Mouse (Mus musculus): ENCODE results near the gene BC067074.
"Not testable (repeated sequence)": the region's sequence is repeated elsewhere in the genome, so short reads cannot be mapped to it uniquely, and the experiment has no call there.

Gene BC067074

DNA sequence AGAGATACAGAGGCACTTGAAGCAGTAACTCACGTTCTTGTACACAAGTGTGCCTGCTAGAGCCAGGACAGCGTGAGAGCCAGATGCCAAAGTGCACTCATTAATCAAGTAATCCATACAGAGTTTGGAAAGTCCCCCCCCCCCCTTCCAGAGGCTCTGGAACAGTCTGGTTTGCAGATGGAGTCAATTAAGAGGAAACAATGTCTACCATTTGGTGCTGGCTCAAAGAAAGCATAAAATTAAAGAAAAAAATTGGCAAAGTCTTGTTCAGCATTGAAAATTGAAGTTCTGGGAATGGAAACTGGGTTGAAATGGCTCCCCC lies 81.1 kb downstream of the BC067074 start:
- DNase-seq (ENCODE audit: low spot score in 2 of 2) = no peak

DNA sequence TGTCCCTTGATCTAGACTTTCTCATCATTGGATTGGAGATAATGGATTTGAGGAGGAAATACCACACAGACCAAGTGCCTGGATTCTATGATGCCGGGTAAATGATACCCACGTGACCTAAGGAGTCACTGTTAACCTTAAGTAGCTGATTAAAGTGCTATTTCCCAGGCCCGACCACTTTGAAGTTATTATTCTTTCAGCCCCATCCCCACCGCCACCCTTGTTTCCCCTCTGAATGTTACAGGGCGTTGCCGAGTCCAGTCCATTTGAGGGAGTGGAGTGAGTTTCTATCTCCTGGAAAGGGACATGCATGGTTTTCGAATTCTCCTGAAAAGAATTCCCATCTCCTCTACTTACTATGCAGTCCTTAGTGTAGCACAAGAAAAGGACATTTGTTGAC lies 84.7 kb downstream of the BC067074 start:
- no peak for DNase-seq (ENCODE audit: low spot score in 2 of 2)

DNA sequence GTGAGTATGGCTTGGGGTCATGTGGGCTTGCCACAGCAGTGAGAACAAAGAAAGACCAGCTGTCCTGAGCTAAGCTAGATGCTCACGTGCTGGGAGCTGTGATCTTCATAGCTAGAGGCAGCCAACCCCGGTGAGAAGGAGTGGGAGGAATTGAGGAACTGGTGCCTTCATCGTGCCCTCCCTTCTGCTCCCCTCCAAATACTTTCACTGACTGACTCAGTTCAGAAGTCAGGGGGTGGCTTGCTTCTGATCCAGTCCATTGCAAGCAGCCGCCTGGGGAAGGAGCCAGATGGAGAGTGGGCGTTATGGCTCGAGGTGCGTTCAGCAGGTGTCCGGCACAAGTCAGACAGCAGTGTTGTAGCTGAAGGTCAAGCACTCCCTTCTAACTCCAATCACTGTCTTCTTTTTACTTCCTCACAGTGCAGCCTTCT lies 86.0 kb downstream of the BC067074 start:
- peak in 1 of 2 experiments; percentile 17 for DNase-seq (ENCODE audit: low spot score in 2 of 2)

DNA sequence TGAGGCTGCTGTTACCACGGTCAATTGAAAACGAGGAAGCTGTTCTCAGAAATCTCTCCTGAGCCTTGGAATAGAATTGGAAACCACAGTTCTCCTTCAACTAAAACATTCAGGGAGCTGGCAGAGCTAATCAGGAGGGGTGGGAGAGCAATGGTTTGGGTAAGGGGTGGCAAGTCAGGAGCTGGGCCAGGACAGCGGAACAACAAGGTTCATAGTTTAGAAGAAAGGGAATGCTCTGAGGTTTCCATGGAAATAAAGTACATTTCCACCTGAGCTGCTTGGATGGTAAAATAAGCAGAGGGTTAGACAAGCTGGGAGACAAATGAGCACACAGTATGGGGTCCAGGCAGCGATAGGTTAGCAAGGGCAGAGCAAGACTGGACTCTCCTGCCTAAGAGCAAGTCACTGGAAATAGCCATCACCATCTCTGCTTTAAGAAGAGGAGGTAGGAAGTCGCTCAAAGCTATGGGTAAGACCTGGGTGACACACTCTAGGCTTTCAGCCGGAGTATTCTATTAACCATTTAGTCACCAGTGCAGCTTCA lies 86.9 kb downstream of the BC067074 start:
- no peak for DNase-seq (ENCODE audit: low spot score in 2 of 2)

DNA sequence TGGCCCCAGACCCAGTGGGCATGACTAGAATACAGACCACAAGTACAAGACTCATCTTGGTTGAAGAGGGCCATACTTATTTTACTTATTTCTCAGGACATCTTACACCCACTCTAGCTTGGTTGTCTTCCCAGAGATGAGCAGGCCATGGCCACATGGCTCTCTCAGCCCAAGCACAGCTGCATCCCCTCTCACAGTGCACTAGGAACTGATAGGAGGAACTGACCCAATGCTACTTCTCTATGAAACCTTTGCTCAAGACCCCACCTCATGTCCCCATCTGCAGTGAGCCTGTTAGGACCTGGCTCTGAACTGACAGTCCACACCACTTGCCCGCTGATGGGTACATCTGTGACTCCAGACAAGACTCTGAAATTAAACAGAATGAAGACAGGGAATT lies 88.8 kb downstream of the BC067074 start:
- DNase-seq (ENCODE audit: low spot score in 2 of 2) = peak in 1 of 2 experiments; percentile 21

DNA sequence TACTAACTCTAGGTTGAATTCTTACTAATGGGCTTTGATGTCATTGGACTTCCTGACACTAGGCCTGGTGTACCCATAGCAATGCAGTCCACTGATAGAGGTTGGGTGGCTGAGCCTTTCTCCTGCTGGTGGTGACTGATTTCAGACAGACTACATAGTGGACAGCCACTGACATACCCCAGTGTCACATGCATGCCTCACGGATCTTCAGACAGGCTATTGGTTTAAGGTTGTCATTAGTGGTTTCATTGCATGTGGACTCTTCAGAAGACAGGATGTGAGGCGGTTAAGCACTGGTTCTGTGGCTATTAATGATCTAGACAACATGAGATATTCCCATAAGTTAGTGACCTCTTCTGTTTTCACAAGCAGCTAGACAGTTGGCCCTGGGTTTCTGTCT lies 89.2 kb downstream of the BC067074 start:
- DNase-seq (ENCODE audit: low spot score in 2 of 2) = no peak

DNA sequence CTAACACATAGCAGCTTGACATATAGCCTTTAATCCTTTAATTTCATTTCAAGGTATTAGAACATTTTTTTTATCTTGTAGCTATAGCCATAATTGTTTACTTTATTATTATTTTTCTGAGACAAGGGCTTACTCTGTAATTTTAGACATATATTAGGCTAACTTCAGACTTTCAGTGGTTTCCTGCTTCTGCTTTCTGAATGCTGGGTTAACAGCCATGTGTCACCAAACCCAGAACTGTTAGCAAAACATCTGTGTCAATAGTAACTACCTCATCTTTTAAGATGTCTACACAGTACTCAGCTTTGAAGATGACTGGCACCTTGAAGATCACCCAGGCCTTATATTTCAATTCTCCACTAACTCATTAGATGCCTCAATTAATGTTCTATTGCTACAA lies 89.8 kb downstream of the BC067074 start:
- not testable (repeated sequence) for DNase-seq (ENCODE audit: low spot score in 2 of 2)

DNA sequence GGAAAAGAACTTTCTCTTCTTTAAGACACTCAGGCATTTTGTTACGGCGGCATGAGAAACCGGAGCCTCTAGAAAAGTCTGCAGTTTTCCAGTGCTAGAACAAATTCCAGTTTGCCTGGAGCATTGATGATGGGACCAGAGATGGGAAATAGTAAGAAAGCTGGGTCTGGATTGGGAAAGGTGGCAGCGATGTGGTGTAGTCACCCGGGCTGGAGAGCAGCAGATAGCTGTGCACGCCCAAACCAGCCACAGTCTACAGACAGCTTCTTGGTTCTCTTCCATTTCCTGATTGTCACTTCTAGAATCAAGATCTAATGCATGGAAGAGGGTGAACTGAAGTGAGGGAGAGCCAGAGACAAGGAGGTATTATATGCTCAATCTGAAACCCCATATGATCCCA lies 100.4 kb downstream of the BC067074 start:
- no peak for DNase-seq (ENCODE audit: low spot score in 2 of 2)

DNA sequence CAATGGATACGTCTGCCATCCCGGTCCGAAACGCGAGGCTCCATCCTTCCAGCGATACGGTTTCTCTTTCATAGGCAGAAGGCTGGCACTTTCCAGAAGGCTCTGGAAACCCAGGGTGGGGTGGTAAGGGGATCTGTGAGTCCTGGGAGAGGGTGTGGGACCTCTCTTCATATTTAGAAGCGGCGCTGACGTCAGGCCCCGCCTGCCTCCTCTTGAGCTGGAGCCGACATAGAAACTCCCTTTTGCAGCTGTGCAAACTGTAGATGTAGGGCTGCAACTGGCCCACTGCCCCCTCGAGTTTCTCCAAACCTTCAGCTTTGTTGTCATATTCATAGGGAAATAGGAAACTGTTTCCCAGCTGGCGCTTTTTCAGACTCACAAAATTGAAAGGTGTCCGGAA lies 101.6 kb downstream of the BC067074 start:
- no peak for DNase-seq (ENCODE audit: low spot score in 2 of 2)

DNA sequence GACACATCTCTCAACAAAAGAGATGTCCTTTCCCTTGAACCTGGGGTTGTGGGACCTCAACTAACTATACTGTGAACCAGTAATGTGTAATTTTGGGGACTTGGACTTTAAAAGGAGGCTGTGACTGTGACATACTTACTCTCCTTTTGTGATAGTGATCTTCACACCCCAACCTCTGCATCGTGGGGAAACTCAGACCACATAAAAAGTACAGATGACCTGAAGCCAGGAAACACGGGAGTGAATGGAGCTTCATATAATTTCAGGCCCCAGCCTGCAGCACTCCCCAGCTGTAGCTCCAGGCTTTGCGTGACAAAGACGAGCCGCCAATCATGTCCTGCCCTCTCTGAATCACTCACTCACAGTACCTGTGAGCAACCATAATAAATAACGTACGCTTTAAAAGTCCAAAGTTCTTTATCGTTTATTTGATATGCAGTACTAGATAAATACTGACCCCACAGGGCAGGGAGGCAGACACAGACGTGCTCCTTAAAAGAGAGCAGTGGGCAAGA lies 104.1 kb downstream of the BC067074 start:
- no peak for DNase-seq (ENCODE audit: low spot score in 2 of 2)

DNA sequence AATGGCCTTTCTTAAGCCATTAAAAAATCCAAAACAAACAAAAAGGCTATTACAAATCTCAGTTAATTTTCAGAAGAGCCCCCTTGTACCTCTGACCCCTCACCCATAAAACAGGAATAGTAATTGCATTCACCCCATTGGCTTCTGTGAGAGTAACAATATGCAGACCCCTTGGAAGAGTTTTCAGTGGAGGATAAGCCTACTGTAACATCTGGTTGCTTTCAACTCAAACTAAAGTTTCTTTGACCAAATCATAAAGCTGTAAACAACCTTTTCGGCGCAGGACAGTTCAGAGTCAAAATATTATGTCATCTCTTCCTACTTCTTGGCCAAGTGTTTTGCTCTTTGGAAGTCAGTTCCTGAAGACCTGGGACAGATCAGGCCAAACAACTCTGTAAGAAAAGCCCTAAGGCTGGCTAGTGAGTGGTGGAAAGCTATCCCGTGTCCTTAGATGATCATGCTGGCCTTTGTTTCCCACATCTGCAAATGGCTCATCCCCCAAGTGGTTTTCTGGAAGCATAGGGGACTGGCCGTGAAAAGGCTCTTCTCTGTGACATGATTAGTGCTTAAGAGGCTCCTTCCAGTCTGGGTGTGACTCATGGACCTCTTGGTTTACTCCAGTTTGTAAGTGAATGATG lies 108.5 kb downstream of the BC067074 start:
- no peak for DNase-seq (ENCODE audit: low spot score in 2 of 2)

DNA sequence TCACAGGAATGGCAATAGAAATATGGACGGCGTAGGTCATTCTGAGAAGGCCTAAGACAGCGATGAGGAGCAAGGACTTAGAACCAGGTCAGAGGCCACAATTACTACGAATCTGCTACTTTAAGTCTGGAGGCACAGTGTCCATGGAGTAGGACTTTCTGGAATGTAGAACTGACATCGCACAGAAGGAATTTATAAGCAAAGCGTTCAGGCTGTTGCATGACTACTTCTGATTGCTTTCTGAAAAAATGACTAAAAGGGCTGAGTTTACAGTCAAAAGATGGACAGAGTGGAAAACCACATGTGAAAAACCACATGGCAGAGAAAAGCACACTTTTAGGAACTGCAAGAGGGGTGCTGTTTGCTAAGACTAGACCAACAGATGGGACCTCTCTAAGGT lies 110.7 kb downstream of the BC067074 start:
- DNase-seq (ENCODE audit: low spot score in 2 of 2) = no peak

DNA sequence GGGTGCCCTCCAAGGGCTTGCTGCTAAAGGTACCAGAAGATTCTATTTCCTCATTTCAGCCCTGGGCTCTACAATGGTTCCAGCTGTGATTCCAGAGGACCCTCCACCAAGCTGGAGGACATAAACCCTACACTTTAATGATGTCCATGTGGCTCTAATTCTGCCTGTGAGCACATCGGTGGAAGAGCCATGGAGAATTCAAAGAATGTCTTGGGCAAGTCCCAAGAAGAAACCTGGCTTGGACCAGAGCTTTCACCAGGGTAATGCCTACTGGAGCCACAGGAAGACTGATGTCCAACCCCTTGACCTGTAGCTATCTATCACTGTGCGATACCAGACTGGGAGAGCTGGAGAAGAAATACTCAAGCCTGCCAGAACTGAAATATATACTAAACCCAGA lies 111.2 kb downstream of the BC067074 start:
- DNase-seq (ENCODE audit: low spot score in 2 of 2) = no peak

DNA sequence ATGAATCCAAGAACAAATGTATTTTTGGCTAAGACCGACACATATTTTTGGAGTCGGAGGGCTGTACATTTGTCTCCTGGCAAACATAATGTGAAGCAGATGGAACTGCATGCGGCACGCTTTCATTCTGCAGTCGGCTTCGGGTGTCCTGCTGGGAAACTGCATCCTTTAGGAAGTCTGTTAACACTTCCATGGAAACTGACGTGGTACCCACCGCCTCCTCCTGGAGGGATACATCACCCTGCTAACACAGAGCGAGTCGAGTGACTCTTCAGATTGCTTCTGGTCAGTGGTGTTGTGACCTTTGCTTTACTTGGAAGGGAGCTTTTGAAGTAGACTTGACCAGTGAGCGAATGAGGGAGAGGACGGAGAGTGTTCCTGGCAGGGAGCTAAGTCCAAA lies 117.0 kb downstream of the BC067074 start:
- DNase-seq (ENCODE audit: low spot score in 2 of 2) = peak; percentile 47 to 55

DNA sequence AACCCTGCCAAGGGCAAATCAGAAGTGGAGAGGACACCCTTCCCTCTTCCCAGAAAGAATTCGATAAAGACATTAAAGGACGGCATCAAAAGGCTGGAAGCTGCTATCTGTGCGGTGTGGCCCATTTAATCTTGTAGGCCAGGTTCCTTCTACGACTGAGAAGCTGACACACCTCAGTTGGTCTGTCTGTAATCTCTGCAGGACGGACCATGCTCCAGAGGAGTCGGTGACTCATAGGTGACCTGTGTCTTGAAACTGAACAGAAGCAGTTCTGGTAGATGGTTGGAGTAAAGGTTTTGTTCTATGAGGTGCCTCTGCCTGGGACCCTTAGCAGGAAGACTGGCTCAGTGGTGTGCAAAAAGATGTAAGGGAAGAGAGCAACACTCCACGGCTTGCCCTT lies 122.6 kb downstream of the BC067074 start:
- no peak for DNase-seq (ENCODE audit: low spot score in 2 of 2)

DNA sequence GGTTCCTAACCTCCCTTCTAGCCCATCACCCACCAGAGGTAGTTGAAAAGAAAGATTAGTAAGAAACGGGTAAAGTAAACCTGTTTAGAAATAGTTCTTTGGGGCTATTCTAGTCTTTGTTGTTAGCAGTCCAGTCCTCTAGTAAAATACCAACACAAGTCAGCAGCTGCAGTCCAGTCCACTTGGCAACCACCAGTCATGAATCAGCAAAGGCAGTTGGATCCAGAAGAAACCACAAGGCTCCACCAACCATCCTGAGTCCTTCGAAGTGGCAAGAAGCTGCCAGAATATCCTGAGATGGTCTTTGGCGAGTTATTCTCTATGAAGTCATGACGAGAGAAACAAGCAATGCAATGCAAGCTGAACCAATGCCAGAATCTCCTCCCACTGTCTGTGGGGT lies 124.0 kb downstream of the BC067074 start:
- DNase-seq (ENCODE audit: low spot score in 2 of 2) = no peak

DNA sequence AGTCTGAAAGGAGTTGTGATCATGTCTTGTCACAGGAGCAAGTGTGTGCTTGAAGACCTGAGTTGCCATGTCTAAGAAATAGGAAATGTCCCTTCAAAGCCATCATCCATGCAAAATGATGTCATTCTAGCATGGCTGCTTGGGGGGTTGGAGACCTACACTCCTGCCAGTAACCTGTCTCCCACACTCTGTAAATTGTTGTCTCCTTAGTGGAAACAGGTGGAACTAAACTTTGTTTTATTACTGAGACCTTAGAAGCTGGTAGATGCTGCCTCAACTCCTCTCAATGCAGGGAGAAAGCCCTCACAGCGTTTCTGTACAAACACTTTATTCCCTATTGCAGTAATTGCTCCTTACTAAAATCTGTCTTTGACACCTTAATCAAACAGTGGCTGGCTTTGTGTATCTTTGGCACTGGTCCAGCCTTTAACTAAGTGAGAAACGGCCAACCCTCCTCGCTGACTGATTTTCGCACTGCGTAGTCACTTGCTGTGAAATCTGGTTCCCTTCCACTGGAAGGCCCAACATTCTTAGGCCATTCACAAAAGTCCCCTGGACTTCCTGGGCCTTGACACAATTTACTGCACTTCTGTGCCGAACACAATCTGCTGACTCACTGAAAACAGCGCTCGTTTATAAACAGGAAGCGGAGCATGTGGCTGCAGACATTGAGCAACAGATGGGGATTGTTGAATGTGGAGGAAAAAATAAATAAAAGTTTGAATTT lies 125.0 kb downstream of the BC067074 start:
- peak in 1 of 2 experiments; percentile 15 for DNase-seq (ENCODE audit: low spot score in 2 of 2)

DNA sequence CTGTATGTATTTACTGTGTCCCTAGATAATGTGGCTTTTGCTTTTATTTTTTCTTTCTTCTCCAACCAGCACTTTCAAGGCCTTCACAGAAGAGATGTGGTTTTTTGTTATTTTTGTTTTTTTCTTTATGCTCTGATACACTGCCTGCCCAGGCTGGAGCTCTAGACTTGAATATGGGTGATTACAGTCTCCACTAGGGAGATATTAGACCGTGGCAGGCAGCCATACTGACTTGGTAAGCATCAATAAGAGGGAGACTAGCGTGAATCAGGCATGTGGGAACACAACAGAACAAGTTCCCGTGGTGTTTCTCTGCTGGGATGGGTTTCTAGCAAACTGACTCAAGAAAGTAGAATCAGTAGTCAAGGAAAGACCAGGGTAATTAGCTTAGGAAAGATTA lies 125.7 kb downstream of the BC067074 start:
- no peak for DNase-seq (ENCODE audit: low spot score in 2 of 2)

DNA sequence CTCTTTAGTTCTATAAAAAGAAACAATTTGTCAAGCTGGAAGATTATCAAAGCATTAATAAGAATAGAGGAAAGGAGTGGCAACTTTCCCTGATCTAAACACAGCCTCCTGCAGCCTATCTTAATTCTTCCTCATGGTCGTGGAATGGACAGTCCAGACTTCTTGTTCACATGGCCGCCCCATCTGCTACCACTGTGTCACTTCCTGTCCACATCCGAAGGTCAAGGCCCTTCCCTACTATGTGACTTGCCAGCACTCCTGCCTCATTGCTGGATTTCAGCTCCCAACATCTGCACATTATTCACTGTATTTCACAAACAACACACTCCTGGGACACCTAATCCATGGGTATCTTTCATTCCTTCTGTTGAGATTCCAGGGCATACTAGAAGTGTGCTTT lies 128.5 kb downstream of the BC067074 start:
- no peak for DNase-seq (ENCODE audit: low spot score in 2 of 2)

DNA sequence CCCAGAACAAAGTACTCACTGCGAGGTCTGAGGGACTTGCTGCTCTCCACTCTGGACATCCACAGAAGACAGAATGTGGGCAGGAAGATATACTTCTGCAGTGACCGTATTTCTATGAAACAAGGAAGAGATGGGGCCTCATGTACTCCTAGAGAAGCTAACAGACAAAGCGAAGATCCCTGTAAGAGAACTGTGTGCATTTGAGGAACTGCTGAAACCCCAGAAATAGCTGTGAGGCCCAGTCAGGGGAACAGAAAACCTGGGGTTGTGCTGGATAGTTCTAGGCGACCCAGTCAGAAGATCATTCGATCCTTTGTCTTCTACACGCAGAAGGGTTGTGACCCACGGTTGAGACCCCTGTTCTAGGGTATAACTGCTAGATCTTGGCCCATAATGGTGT lies 130.9 kb downstream of the BC067074 start:
- DNase-seq (ENCODE audit: low spot score in 2 of 2) = no peak

DNA sequence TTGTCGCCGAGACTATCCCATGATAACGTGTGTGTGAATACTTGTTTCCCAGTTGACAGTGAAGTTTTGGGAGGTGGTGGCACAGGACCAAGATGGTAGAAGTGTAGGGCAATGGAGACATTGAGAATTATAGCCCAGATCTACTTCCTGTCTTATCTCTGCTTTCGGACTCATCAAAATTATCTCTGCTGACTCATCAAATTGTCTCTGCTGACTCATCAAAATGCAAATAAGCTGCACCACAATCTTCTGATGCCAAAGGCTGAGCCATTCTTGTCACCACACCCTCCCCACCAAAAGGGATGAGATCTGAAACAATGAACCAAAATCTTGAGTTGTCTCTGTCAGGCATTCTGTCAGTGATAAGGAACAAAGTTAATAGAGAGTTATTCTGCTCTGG lies 132.9 kb downstream of the BC067074 start:
- no peak for DNase-seq (ENCODE audit: low spot score in 2 of 2)

All from frontal cortex, postnatal 10 days (tissue).